Mouse (Mus musculus) ES-E14 (cell line): ENCODE data around the gene Glo1. TPM values are rescaled to one million over a fixed set of nuclear protein-coding genes. Genes with fewer than 3 reads are reported as not detected.

Experiments
- DNase-seq: peaks from one replicate; pipeline ENCODE4 v3.0.0-alpha.2; 2013; ENCODE audit warnings: low read depth, low spot score
- H3K27ac ChIP-seq: 2 replicates; pipeline ENCODE4 v1.5.1; 2012; ENCODE audit warnings: low read depth, mild to moderate bottlenecking, low read length, moderate library complexity, mixed read lengths; ENCODE audit not compliant: poor library complexity, insufficient read depth, severe bottlenecking
- H3K36me3 ChIP-seq: 2 replicates; pipeline ENCODE4 v1.6.1; 2012; ENCODE audit warnings: mild to moderate bottlenecking, low read length, moderate library complexity, mixed read lengths; ENCODE audit not compliant: control insufficient read depth, poor library complexity, insufficient read depth, severe bottlenecking
- H3K4me1 ChIP-seq, 2 experiments: fragments of 150-350 bp in 1 of 2; sonication (generic) in 1 of 2; 2 replicates each; pipeline ENCODE4 v1.6.1; 2012; ENCODE audit warnings: low read length in 2 of 2, mild to moderate bottlenecking in 1 of 2, mixed read lengths in 1 of 2; ENCODE audit not compliant: control insufficient read depth in 2 of 2, insufficient read depth in 2 of 2, poor library complexity in 1 of 2
- H3K4me3 ChIP-seq, 2 experiments: fragments of 150-350 bp in 1 of 2; sonication (generic) in 1 of 2; 2 replicates each; pipeline ENCODE4 v1.5.1; 2012; ENCODE audit warnings: low read length in 2 of 2, low read depth in 1 of 2, mild to moderate bottlenecking in 1 of 2, mixed read lengths in 1 of 2; ENCODE audit not compliant: insufficient read depth in 1 of 2, poor library complexity in 1 of 2, severe bottlenecking in 1 of 2
- H3K9ac ChIP-seq: 2 replicates; pipeline ENCODE4 v1.6.1; 2012; ENCODE audit warnings: low read depth, mild to moderate bottlenecking, low read length, mixed read lengths; ENCODE audit not compliant: poor library complexity, insufficient read depth, severe bottlenecking
- H3K9me3 ChIP-seq: fragments of 150-350 bp; sonication (generic); 2 replicates; pipeline ENCODE4 v1.6.1; 2012; ENCODE audit warnings: low read depth, mild to moderate bottlenecking, low read length; ENCODE audit not compliant: control insufficient read depth, insufficient read depth
- CHD2 ChIP-seq: IDR thresholded peaks from 2 replicates; pipeline ENCODE4 v1.6.1; 2014; ENCODE audit warnings: mild to moderate bottlenecking, low read depth, low read length, inconsistent platforms
- HCFC1 ChIP-seq: IDR thresholded peaks from 2 replicates; pipeline ENCODE4 v1.6.1; 2012; ENCODE audit warnings: low read length, inconsistent platforms, borderline replicate concordance; ENCODE audit not compliant: insufficient read depth
- MAFK ChIP-seq: IDR thresholded peaks from 2 replicates; pipeline ENCODE4 v1.6.1; 2014; ENCODE audit warnings: mild to moderate bottlenecking, low read depth, low read length, inconsistent platforms; ENCODE audit not compliant: insufficient read depth
- ZC3H11A ChIP-seq: IDR thresholded peaks from 2 replicates; pipeline ENCODE4 v1.6.1; 2012; ENCODE audit warnings: low read depth, mild to moderate bottlenecking, inconsistent platforms, low read length, borderline replicate concordance
- ZNF384 ChIP-seq: IDR thresholded peaks from 2 replicates; pipeline ENCODE4 v1.6.1; 2012; ENCODE audit warnings: low read depth, low read length, inconsistent platforms
- in situ Hi-C, 2 experiments: fragments of 600-800 bp; cut with MboI; formaldehyde crosslinking; loops; one replicate each; pipeline ENCODE4 v1.15.1; 2025; ENCODE audit warnings: low sequenced_read_pairs in 2 of 2, inconsistent platforms in 1 of 2; ENCODE audit not compliant: unreplicated experiment in 2 of 2
- total RNA-seq: library from RNA; depleted of rRNA; stranded (reverse); fragments of 300-350 nt; gene quantifications from 2 replicates; pipeline ENCODE4 v1.2.3, GENCODE M21; 2012

Gene Glo1
- total RNA-seq, 1 experiment, result 283 TPM

GRCm38 (mm10) chr17:30575121-30575904 is 51.4 kb downstream of the Glo1 start:
- DNase-seq, result no peak
- no peaks in the 10 kb centered on the region for H3K9me3 ChIP-seq
- H3K9ac ChIP-seq, result peak overlapping the region; percentile 82
- TF ChIP-seq ZC3H11A, result no peak
- TF ChIP-seq CHD2, result no peak
- TF ChIP-seq MAFK, result no peak; the same call in 1 of the 2 replicates
- no peak for TF ChIP-seq HCFC1
- no peak for TF ChIP-seq ZNF384
- in situ Hi-C loops, result no loop called here
- H3K4me1 ChIP-seq, result peaks cover 5 to 7% of the 10 kb centered on the region in 2 experiments; a peak in 2 of 4 replicates
- peak overlapping the region; percentile 57 for H3K27ac ChIP-seq
- H3K36me3 ChIP-seq, result no peaks in the 10 kb centered on the region
- H3K4me3 ChIP-seq, result peak overlapping the region; percentile 62 to 80

- Histone ChIP-seq H3K27ac (no peak overlapping the region), H3K9me3 (no peaks in the 10 kb centered on the region), H3K4me1 (peaks cover 5 to 10% of the 10 kb centered on the region in 2 experiments; a peak in 2 of 4 replicates), H3K4me3 (peak overlapping the region; percentile 62 to 80; a peak in 1 of 4 replicates), H3K9ac (no peak overlapping the region; the same call in 1 of the 2 replicates), H3K36me3 (no peaks in the 10 kb centered on the region)
- DNase-seq, result no peak
- TF ChIP-seq ZNF384, result no peak
- no peak for TF ChIP-seq MAFK
- TF ChIP-seq ZC3H11A, result no peak
- no peak for TF ChIP-seq CHD2
- no peak for TF ChIP-seq HCFC1
- in situ Hi-C loops, result no loop called here
Observed at GRCm38 (mm10) chr17:30574783-30575075, 51.9 kb downstream of the Glo1 start.

- H3K4me1 ChIP-seq, result peaks cover 5 to 10% of the 10 kb centered on the region in 2 experiments; a peak in 2 of 4 replicates
- H3K4me3 ChIP-seq, result no peak overlapping the region
- TF ChIP-seq ZC3H11A, result no peak
- 0 out of 2 replicates have a peak, but pooled peaks have one; percentile 44 for TF ChIP-seq MAFK
- in situ Hi-C loops, result no loop called here
- no peaks in the 10 kb centered on the region for H3K36me3 ChIP-seq
- DNase-seq, result no peak
- no peak overlapping the region for H3K9ac ChIP-seq
- H3K27ac ChIP-seq, result no peak overlapping the region
- no peaks in the 10 kb centered on the region for H3K9me3 ChIP-seq
Observed at GRCm38 (mm10) chr17:30573990-30574782, 52.5 kb downstream of the Glo1 start.

GRCm38 (mm10) chr17:30570971-30571370 is 55.7 kb downstream of the Glo1 start:
- in situ Hi-C loops, result no loop called here
- H3K4me3 ChIP-seq, result no peak overlapping the region

More at GRCm38 (mm10) chr17:30570971-30571370, 55.7 kb downstream of the Glo1 start:
- Histone ChIP-seq H3K27ac (no peak overlapping the region), H3K36me3 (no peaks in the 10 kb centered on the region), H3K4me1 (peaks cover 4 to 8% of the 10 kb centered on the region in 2 experiments; a peak in 1 of 4 replicates), H3K9ac (no peak overlapping the region), H3K9me3 (no peaks in the 10 kb centered on the region)
- no peak for DNase-seq
- TF ChIP-seq ZC3H11A (no peak), ZNF384 (no peak), CHD2 (no peak), HCFC1 (no peak), MAFK (no peak)
